Mouse (Mus musculus): Measurements from ENCODE around the gene Sp2. TPM values are rescaled to one million over a fixed set of nuclear protein-coding genes. Genes with fewer than 3 reads are reported as not detected.
A peak's percentile ranks its signal among the peaks of the same experiment; 100 is the strongest.

Gene Sp2
- polyA plus RNA-seq, 1 experiment = 11.8 TPM

DNA sequence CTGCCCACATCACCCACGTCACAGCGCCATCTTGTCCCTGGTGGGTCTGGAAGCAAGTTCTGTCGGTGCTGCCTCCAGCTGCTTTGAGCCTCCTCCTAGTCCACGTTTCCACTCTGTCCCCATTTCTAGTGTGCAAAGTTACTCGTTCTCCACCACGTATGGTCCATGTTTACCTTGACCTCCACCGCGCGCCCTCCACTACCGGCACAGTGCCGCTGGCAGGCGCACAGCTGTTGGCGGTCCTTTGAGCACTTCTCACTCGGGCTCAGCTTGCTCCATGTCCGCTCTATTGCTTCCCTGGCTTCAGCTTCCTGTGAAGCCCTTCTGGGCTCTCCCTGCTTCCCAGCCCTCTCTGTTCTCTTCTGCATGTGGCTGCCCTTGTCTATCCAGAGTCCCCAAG, 1.3 kb downstream of the Sp2 start:
- H3K4me3 ChIP-seq (ENCODE audit: insufficient read depth, low read depth, low read length) = no peak overlapping the region

DNA sequence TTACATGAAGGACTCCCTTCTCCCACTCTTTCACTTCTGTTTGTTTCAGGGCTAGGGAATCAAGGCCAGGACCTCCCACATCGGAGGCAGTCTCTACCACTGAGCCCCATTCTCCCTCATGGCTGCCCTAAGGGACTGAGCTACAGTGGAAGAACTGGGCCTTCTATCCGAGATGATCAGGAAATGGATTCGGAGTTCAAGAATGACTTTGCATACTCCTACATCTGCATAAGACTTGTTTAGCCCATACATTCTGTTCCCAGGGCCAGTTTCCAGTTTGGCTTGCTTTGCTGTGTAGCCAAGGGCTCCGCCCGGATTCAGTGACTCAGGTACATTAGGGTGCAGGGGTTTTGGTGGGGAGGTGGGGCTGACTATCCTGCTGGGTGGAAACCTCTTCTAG, 2.7 kb downstream of the Sp2 start:
- Histone ChIP-seq H3K4me3 (ENCODE audit: insufficient read depth, low read depth, low read length) (no peak overlapping the region), H3K4me1 (ENCODE audit: control insufficient read depth, insufficient read depth, insufficient read length, low read length) (peaks cover 11% of the 10 kb centered on the region), H3K27ac (replicated peaks; ENCODE audit: low read depth, low read length) (no peak overlapping the region)

More for the DNA sequence above, 1.3 kb downstream of the Sp2 start:
- Histone ChIP-seq H3K27ac (replicated peaks; ENCODE audit: low read depth, low read length) (no peak overlapping the region), H3K4me1 (ENCODE audit: control insufficient read depth, insufficient read depth, insufficient read length, low read length) (0 out of 2 replicates have a peak, but pooled peaks cover 3% of the 10 kb centered on the region)

DNA sequence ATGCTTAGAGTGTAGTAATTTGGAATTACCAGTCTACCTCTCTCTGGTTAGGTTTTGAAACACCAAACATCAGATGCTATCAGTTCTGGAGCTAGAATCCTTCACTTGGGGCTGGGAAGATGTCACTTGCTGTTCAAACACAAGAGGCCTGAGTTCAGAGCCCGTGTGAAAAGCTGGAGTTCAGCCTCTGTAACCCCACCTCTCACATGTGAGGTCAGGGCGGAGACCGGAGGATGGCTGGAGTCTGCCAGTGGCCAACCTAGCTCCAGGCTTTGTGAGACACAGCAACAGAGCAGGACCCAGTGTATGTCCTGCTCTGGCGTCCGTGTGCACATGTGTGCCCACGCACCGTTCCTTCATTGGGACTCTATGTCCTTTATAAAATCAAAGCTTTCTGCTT, 3.4 kb downstream of the Sp2 start:
- no peak overlapping the region for H3K4me3 ChIP-seq (ENCODE audit: insufficient read depth, low read depth, low read length)
- no peak overlapping the region for H3K27ac ChIP-seq (replicated peaks; ENCODE audit: low read depth, low read length)
- peaks cover 13% of the 10 kb centered on the region for H3K4me1 ChIP-seq (ENCODE audit: control insufficient read depth, insufficient read depth, insufficient read length, low read length)

- Histone ChIP-seq H3K4me3 (ENCODE audit: insufficient read depth, low read depth, low read length) (peak overlapping the region; percentile 83), H3K4me1 (ENCODE audit: control insufficient read depth, insufficient read depth, insufficient read length, low read length) (peaks cover 19% of the 10 kb centered on the region), H3K27ac (replicated peaks; ENCODE audit: low read depth, low read length) (peak overlapping the region; percentile 84)
Measured at GRCm38 (mm10) chr11:96978401-96979246, 4.1 kb downstream of the Sp2 start.

- Histone ChIP-seq H3K4me1 (ENCODE audit: control insufficient read depth, insufficient read depth, insufficient read length, low read length) (peaks cover 24% of the 10 kb centered on the region), H3K27ac (replicated peaks; ENCODE audit: low read depth, low read length) (peak overlapping the region; percentile 96), H3K4me3 (ENCODE audit: insufficient read depth, low read depth, low read length) (peak overlapping the region; percentile 96)
Measured at GRCm38 (mm10) chr11:96977606-96978400, 5.0 kb downstream of the Sp2 start.

DNA sequence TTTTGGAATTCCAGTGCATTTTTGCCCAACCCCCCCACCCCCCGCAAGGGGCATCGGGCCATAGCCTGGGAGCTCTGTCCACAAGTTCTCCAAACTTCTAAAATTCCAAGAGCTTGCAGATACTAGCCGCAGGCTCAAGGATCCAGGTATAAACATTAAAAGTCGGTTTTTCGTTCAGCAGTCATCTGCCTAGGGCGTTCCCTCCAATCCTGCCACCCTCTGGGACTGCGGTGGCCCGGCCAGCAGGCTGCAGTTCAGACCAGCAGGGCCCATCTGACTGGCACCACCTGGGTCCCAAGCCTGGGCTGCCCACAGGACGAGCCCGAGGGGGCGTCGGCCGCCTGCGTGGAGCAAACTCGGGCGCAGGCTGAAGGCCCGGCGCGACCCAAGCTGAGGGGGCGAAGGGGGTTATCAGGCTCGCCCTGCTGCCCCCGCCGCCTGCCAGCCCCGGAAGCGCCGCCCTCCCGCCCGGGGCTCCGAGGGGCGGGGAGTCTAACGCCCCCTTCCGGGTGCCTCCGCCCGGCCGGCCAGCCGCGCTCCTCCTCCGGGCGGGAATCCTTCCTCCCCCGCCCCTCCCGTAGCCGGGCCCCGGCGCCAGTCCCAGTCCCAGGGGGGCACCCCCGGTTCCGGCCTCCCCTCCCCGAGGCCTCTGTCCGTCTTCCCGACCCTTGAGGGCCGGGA, 5.7 kb downstream of the Sp2 start:
- Histone ChIP-seq H3K4me1 (ENCODE audit: control insufficient read depth, insufficient read depth, insufficient read length, low read length) (peaks cover 29% of the 10 kb centered on the region), H3K27ac (replicated peaks; ENCODE audit: low read depth, low read length) (peak overlapping the region; percentile 96), H3K4me3 (ENCODE audit: insufficient read depth, low read depth, low read length) (peak overlapping the region; percentile 96)

GRCm38 (mm10) chr11:96976379-96976687, 6.4 kb downstream of the Sp2 start:
- Histone ChIP-seq H3K27ac (replicated peaks; ENCODE audit: low read depth, low read length) (peak overlapping the region; percentile 94), H3K4me1 (ENCODE audit: control insufficient read depth, insufficient read depth, insufficient read length, low read length) (peaks cover 35% of the 10 kb centered on the region), H3K4me3 (ENCODE audit: insufficient read depth, low read depth, low read length) (peak overlapping the region; percentile 96)

- Histone ChIP-seq H3K4me3 (ENCODE audit: insufficient read depth, low read depth, low read length) (peak overlapping the region; percentile 96), H3K4me1 (ENCODE audit: control insufficient read depth, insufficient read depth, insufficient read length, low read length) (peaks cover 40% of the 10 kb centered on the region), H3K27ac (replicated peaks; ENCODE audit: low read depth, low read length) (peak overlapping the region; percentile 94)
Measured at GRCm38 (mm10) chr11:96975511-96976378, 7.0 kb downstream of the Sp2 start.

GRCm38 (mm10) chr11:96974813-96975212, 7.9 kb downstream of the Sp2 start:
- Histone ChIP-seq H3K4me3 (ENCODE audit: insufficient read depth, low read depth, low read length) (no peak overlapping the region), H3K27ac (replicated peaks; ENCODE audit: low read depth, low read length) (peak overlapping the region; percentile 94), H3K4me1 (ENCODE audit: control insufficient read depth, insufficient read depth, insufficient read length, low read length) (peaks cover 47% of the 10 kb centered on the region)

DNA sequence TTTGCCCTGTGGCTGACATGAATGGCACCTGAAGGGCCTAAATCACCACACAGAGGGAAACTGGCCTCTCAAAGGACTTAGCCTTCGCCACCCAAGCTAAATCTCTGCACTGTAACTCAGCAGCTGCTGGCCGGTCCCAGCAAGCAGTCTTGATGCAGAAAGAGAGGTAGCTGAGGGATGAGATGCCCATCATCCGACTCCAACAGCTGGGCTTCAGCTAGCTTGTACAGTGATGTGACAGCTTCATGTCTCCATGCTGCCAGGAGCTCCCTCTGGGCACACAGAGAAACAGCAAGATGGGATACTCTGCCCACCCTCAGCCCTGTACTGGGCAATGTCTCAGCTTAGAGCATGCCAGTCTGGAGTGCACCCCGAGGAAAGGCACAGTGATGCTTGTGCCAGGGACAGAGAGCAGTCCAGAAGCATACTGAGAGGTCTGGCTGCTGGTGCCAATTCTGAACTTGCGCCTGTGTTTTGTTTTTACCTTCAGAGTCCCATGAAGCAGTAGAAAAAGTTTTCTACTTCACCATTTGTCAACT, 9.3 kb downstream of the Sp2 start:
- Histone ChIP-seq H3K4me3 (ENCODE audit: insufficient read depth, low read depth, low read length) (no peak overlapping the region), H3K4me1 (ENCODE audit: control insufficient read depth, insufficient read depth, insufficient read length, low read length) (peaks cover 57% of the 10 kb centered on the region), H3K27ac (replicated peaks; ENCODE audit: low read depth, low read length) (peak overlapping the region; percentile 78)

DNA sequence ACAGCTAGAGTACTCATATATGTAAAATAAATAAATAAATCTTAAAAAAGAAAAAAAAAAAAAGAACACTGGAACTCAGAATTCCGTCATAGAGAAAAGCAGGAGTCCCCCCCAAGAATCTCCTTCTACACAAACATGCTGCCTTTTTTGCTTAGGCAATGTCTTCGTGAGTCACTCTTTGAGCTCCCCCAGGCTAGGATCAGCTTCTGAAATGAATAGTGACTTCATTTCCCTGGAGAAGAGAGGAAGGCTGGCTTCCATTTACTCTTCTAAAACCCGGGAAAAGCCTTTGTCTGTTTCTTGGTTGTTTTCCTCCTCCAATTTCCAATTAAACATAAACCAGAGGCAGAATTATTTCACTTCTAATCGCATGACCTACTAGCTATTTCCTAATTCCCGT, 9.9 kb downstream of the Sp2 start:
- no peak overlapping the region for H3K4me3 ChIP-seq (ENCODE audit: insufficient read depth, low read depth, low read length)
- H3K27ac ChIP-seq (replicated peaks; ENCODE audit: low read depth, low read length) = peak overlapping the region; percentile 78
- H3K4me1 ChIP-seq (ENCODE audit: control insufficient read depth, insufficient read depth, insufficient read length, low read length) = peaks cover 60% of the 10 kb centered on the region

GRCm38 (mm10) chr11:96970341-96970740, 12.4 kb downstream of the Sp2 start:
- Histone ChIP-seq H3K4me3 (ENCODE audit: insufficient read depth, low read depth, low read length) (no peak overlapping the region), H3K4me1 (ENCODE audit: control insufficient read depth, insufficient read depth, insufficient read length, low read length) (peaks cover 55% of the 10 kb centered on the region), H3K27ac (replicated peaks; ENCODE audit: low read depth, low read length) (peak overlapping the region; percentile 97)

- H3K4me1 ChIP-seq (ENCODE audit: control insufficient read depth, insufficient read depth, insufficient read length, low read length) = peaks cover 55% of the 10 kb centered on the region
- peak overlapping the region; percentile 97 for H3K27ac ChIP-seq (replicated peaks; ENCODE audit: low read depth, low read length)
- H3K4me3 ChIP-seq (ENCODE audit: insufficient read depth, low read depth, low read length) = peak overlapping the region; percentile 13; the same call in 1 of the 2 replicates
Measured at GRCm38 (mm10) chr11:96969746-96970145, 13.0 kb downstream of the Sp2 start.

- Histone ChIP-seq H3K4me1 (ENCODE audit: control insufficient read depth, insufficient read depth, insufficient read length, low read length) (peaks cover 53% of the 10 kb centered on the region), H3K4me3 (ENCODE audit: insufficient read depth, low read depth, low read length) (peak overlapping the region; percentile 13)
Measured at GRCm38 (mm10) chr11:96969280-96969722, 13.5 kb downstream of the Sp2 start.

More at GRCm38 (mm10) chr11:96969280-96969722, 13.5 kb downstream of the Sp2 start:
- peak overlapping the region; percentile 97 for H3K27ac ChIP-seq (replicated peaks; ENCODE audit: low read depth, low read length)

Data from brown adipose tissue, adult 24 weeks (tissue).